Mouse (Mus musculus): ENCODE data around the gene Dock2.

DNA sequence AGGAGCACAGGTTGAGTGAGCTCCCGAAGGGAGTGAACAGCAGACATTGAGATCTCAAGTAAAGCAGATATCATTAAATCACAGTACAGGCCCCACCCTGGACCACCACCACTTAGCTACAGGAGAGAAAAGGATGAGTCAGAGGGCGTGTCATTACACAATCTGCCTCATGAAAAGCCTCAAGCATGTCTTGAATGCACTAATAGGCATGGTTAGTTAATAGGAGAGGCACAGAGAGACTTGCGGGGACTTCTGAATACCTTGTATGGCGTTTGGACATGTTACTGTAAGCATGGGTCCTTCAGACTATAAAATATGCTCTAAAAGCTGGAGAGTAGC is 78.6 kb downstream of the Dock2 start:
- no peak for TF ChIP-seq CTCF (IDR thresholded peaks at IDR 0.05; ENCODE audit: low read depth)
- TF ChIP-seq EP300 (IDR thresholded peaks at IDR 0.05; ENCODE audit: low read depth) = no peak

All from liver, postnatal 0 days (tissue).